Mouse (Mus musculus): ENCODE measurements around the gene Bdkrb2. TPM values are rescaled to one million over a fixed set of nuclear protein-coding genes. Genes with fewer than 3 reads are reported as not detected.
A peak's percentile ranks its signal among the peaks of the same experiment; 100 is the strongest.

Bdkrb2 gene
- 0.17 and 0.37 TPM in 2 replicates for polyA plus RNA-seq (2014; fragmentation: Nextera tagmentation; extraction: Ambion mirVana)

- peak within 1 kb of the TSS; percentile 31 for H3K4me3 ChIP-seq (ENCODE audit: low read depth, low read length)
- DNase-seq (ENCODE audit: low spot score) = peak; percentile 56
- peak; percentile 60; the same call in 1 of the 2 replicates for ATAC-seq (ENCODE audit: insufficient read depth, low FRiP score, low TSS enrichment)
- H3K36me3 ChIP-seq (ENCODE audit: control insufficient read depth, insufficient read depth, low read length) = no peaks in the 10 kb centered on the region
- peaks cover 10% of the 10 kb centered on the region; the same call in 1 of the 2 replicates for H3K4me1 ChIP-seq (ENCODE audit: control insufficient read depth, insufficient read depth, low read length)
- H3K27me3 ChIP-seq (ENCODE audit: control insufficient read depth, insufficient read depth, low read length) = peaks cover 26% of the 10 kb centered on the region
- no peak within 1 kb of the TSS for H3K27ac ChIP-seq (ENCODE audit: low read depth, low read length)
- 3% methylated on average over 25 of the region's 25 CpGs for WGBS
- H3K9me3 ChIP-seq (ENCODE audit: control insufficient read depth, low read length) = no peaks in the 10 kb centered on the region
- H3K9ac ChIP-seq (ENCODE audit: low read length) = no peak within 1 kb of the TSS; the same call in 1 of the 2 replicates
- H3K4me2 ChIP-seq (ENCODE audit: low read depth) = peak within 1 kb of the TSS; percentile 55
These were observed at the start of gene Bdkrb2 for GRCm38 (mm10) chr12:105562936-105563680. TSS of gene Bdkrb2 (plus strand) at chr12:105563226.

GRCm38 (mm10) chr12:105514111-105514510, 48.9 kb upstream of the Bdkrb2 start:
- Histone ChIP-seq H3K9ac (ENCODE audit: low read length) (no peak overlapping the region), H3K27me3 (ENCODE audit: control insufficient read depth, insufficient read depth, low read length) (no peaks in the 10 kb centered on the region), H3K36me3 (ENCODE audit: control insufficient read depth, insufficient read depth, low read length) (no peaks in the 10 kb centered on the region), H3K27ac (ENCODE audit: low read depth, low read length) (no peak overlapping the region), H3K4me1 (ENCODE audit: control insufficient read depth, insufficient read depth, low read length) (no peaks in the 10 kb centered on the region), H3K4me2 (ENCODE audit: low read depth) (no peak overlapping the region), H3K9me3 (ENCODE audit: control insufficient read depth, low read length) (no peaks in the 10 kb centered on the region), H3K4me3 (ENCODE audit: low read depth, low read length) (no peak overlapping the region)
- ATAC-seq (ENCODE audit: insufficient read depth, low FRiP score, low TSS enrichment) (no peak), DNase-seq (ENCODE audit: low spot score) (no peak)
- WGBS = 77% methylated on average over 10 of the region's 10 CpGs

- Histone ChIP-seq H3K4me1 (ENCODE audit: control insufficient read depth, insufficient read depth, low read length) (no peaks in the 10 kb centered on the region), H3K9ac (ENCODE audit: low read length) (no peak overlapping the region), H3K4me3 (ENCODE audit: low read depth, low read length) (no peak overlapping the region), H3K4me2 (ENCODE audit: low read depth) (no peak overlapping the region), H3K36me3 (ENCODE audit: control insufficient read depth, insufficient read depth, low read length) (no peaks in the 10 kb centered on the region), H3K27me3 (ENCODE audit: control insufficient read depth, insufficient read depth, low read length) (no peaks in the 10 kb centered on the region), H3K9me3 (ENCODE audit: control insufficient read depth, low read length) (no peaks in the 10 kb centered on the region), H3K27ac (ENCODE audit: low read depth, low read length) (no peak overlapping the region)
- ATAC-seq (ENCODE audit: insufficient read depth, low FRiP score, low TSS enrichment) = no peak
- no peak for DNase-seq (ENCODE audit: low spot score)
- WGBS = 84% methylated on average over 21 of the region's 21 CpGs
These were observed 45.9 kb upstream of the Bdkrb2 start for GRCm38 (mm10) chr12:105517026-105517675.

- Histone ChIP-seq H3K4me1 (ENCODE audit: control insufficient read depth, insufficient read depth, low read length) (no peaks in the 10 kb centered on the region), H3K9ac (ENCODE audit: low read length) (no peak overlapping the region), H3K4me2 (ENCODE audit: low read depth) (no peak overlapping the region), H3K27me3 (ENCODE audit: control insufficient read depth, insufficient read depth, low read length) (no peaks in the 10 kb centered on the region), H3K9me3 (ENCODE audit: control insufficient read depth, low read length) (no peaks in the 10 kb centered on the region), H3K36me3 (ENCODE audit: control insufficient read depth, insufficient read depth, low read length) (no peaks in the 10 kb centered on the region), H3K4me3 (ENCODE audit: low read depth, low read length) (no peak overlapping the region), H3K27ac (ENCODE audit: low read depth, low read length) (no peak overlapping the region)
- WGBS = 80% methylated on average over 2 of the region's 2 CpGs
- no peak for ATAC-seq (ENCODE audit: insufficient read depth, low FRiP score, low TSS enrichment)
- DNase-seq (ENCODE audit: low spot score) = no peak
These were observed 43.2 kb upstream of the Bdkrb2 start for GRCm38 (mm10) chr12:105519851-105520250.

- Histone ChIP-seq H3K4me3 (ENCODE audit: low read depth, low read length) (no peak overlapping the region), H3K27me3 (ENCODE audit: control insufficient read depth, insufficient read depth, low read length) (no peaks in the 10 kb centered on the region), H3K9me3 (ENCODE audit: control insufficient read depth, low read length) (no peaks in the 10 kb centered on the region), H3K27ac (ENCODE audit: low read depth, low read length) (no peak overlapping the region), H3K9ac (ENCODE audit: low read length) (no peak overlapping the region), H3K4me1 (ENCODE audit: control insufficient read depth, insufficient read depth, low read length) (no peaks in the 10 kb centered on the region), H3K36me3 (ENCODE audit: control insufficient read depth, insufficient read depth, low read length) (no peaks in the 10 kb centered on the region), H3K4me2 (ENCODE audit: low read depth) (no peak overlapping the region)
- no peak for ATAC-seq (ENCODE audit: insufficient read depth, low FRiP score, low TSS enrichment)
- DNase-seq (ENCODE audit: low spot score) = no peak
- 82% methylated on average over 15 of the region's 15 CpGs for WGBS
These were observed 41.8 kb upstream of the Bdkrb2 start for GRCm38 (mm10) chr12:105521170-105521762.

GRCm38 (mm10) chr12:105523737-105524136, 39.3 kb upstream of the Bdkrb2 start:
- ATAC-seq (ENCODE audit: insufficient read depth, low FRiP score, low TSS enrichment) = no peak
- no peaks in the 10 kb centered on the region for H3K36me3 ChIP-seq (ENCODE audit: control insufficient read depth, insufficient read depth, low read length)
- H3K9me3 ChIP-seq (ENCODE audit: control insufficient read depth, low read length) = no peaks in the 10 kb centered on the region
- no peaks in the 10 kb centered on the region for H3K4me1 ChIP-seq (ENCODE audit: control insufficient read depth, insufficient read depth, low read length)
- no peak overlapping the region for H3K27ac ChIP-seq (ENCODE audit: low read depth, low read length)
- H3K9ac ChIP-seq (ENCODE audit: low read length) = no peak overlapping the region
- H3K27me3 ChIP-seq (ENCODE audit: control insufficient read depth, insufficient read depth, low read length) = no peaks in the 10 kb centered on the region
- DNase-seq (ENCODE audit: low spot score) = no peak
- WGBS = 78% methylated on average over 2 of the region's 2 CpGs
- H3K4me3 ChIP-seq (ENCODE audit: low read depth, low read length) = no peak overlapping the region
- H3K4me2 ChIP-seq (ENCODE audit: low read depth) = no peak overlapping the region

- no peak overlapping the region for H3K9ac ChIP-seq (ENCODE audit: low read length)
- DNase-seq (ENCODE audit: low spot score) (no peak), ATAC-seq (ENCODE audit: insufficient read depth, low FRiP score, low TSS enrichment) (no peak)
- no peak overlapping the region for H3K4me2 ChIP-seq (ENCODE audit: low read depth)
- H3K9me3 ChIP-seq (ENCODE audit: control insufficient read depth, low read length) = no peaks in the 10 kb centered on the region
- H3K4me1 ChIP-seq (ENCODE audit: control insufficient read depth, insufficient read depth, low read length) = no peaks in the 10 kb centered on the region
- no peak overlapping the region for H3K27ac ChIP-seq (ENCODE audit: low read depth, low read length)
- H3K27me3 ChIP-seq (ENCODE audit: control insufficient read depth, insufficient read depth, low read length) = no peaks in the 10 kb centered on the region
- 88% methylated on average over 3 of the region's 3 CpGs for WGBS
- no peaks in the 10 kb centered on the region for H3K36me3 ChIP-seq (ENCODE audit: control insufficient read depth, insufficient read depth, low read length)
- H3K4me3 ChIP-seq (ENCODE audit: low read depth, low read length) = no peak overlapping the region
These were observed 36.8 kb upstream of the Bdkrb2 start for GRCm38 (mm10) chr12:105526186-105526585.

GRCm38 (mm10) chr12:105526829-105527228, 36.2 kb upstream of the Bdkrb2 start:
- no peaks in the 10 kb centered on the region for H3K27me3 ChIP-seq (ENCODE audit: control insufficient read depth, insufficient read depth, low read length)
- H3K9ac ChIP-seq (ENCODE audit: low read length) = no peak overlapping the region
- no peak overlapping the region for H3K27ac ChIP-seq (ENCODE audit: low read depth, low read length)
- H3K4me1 ChIP-seq (ENCODE audit: control insufficient read depth, insufficient read depth, low read length) = peaks cover 3% of the 10 kb centered on the region; the same call in 1 of the 2 replicates
- no peak overlapping the region for H3K4me3 ChIP-seq (ENCODE audit: low read depth, low read length)
- no peaks in the 10 kb centered on the region for H3K36me3 ChIP-seq (ENCODE audit: control insufficient read depth, insufficient read depth, low read length)
- H3K9me3 ChIP-seq (ENCODE audit: control insufficient read depth, low read length) = no peaks in the 10 kb centered on the region
- DNase-seq (ENCODE audit: low spot score) (no peak), ATAC-seq (ENCODE audit: insufficient read depth, low FRiP score, low TSS enrichment) (peak; percentile 48; the same call in 1 of the 2 replicates)
- no peak overlapping the region for H3K4me2 ChIP-seq (ENCODE audit: low read depth)
- WGBS = 50% methylated on average over 5 of the region's 5 CpGs

All from neural tube, embryonic 11.5 days (tissue).